Mouse (Mus musculus): ENCODE measurements around the gene Macrod1. TPM values are rescaled to one million over a fixed set of nuclear protein-coding genes. Genes with fewer than 3 reads are reported as not detected.
A peak's percentile ranks its signal among the peaks of the same experiment; 100 is the strongest.

Macrod1 gene
- polyA plus RNA-seq, 1 experiment from 2014 or later, result 8.3 TPM

DNA sequence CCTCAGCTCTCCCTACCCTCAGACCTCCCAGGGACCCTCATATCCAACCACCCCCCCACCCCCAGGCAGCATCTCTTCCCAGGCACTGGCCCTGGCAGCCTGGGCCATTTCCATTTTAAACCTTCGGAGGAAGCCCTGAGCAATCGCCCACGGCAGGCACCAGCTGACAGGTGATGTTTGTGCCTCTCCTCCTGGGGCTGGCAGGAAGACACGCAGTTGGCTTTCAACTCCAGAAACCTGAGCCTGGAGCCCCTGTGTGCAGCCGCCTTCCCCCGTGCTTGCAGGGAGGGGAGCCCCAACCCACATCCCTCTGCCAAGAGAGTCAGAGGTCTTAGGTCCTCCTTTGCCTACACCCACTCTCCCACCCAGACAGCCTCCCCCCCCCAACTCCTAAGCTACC, 107.6 kb downstream of the Macrod1 start:
- H3K9ac ChIP-seq (replicated peaks; ENCODE audit: low read depth, low read length), result no peak overlapping the region
- no peak overlapping the region for H3K27ac ChIP-seq (ENCODE audit: low read length)
- WGBS, result 8% methylated on average over 6 of the region's 6 CpGs
- H3K36me3 ChIP-seq (ENCODE audit: control insufficient read depth, insufficient read depth, low read length), result no peaks in the 10 kb centered on the region
- no peaks in the 10 kb centered on the region; the same call in 1 of the 2 replicates for H3K27me3 ChIP-seq (ENCODE audit: control insufficient read depth, insufficient read depth, low read length)
- peak overlapping the region; percentile 98 for H3K4me2 ChIP-seq (replicated peaks; ENCODE audit: low read depth, low read length)
- ATAC-seq (ENCODE audit: insufficient number of reproducible peaks, insufficient read depth, low FRiP score, low read depth), result no peak
- H3K9me3 ChIP-seq (ENCODE audit: control insufficient read depth, low read depth, low read length), result no peaks in the 10 kb centered on the region
- H3K4me1 ChIP-seq (ENCODE audit: control insufficient read depth, insufficient read depth, low read length), result peaks cover 21% of the 10 kb centered on the region
- peak overlapping the region; percentile 64; the same call in 1 of the 2 replicates for H3K4me3 ChIP-seq (ENCODE audit: low read depth, low read length)

DNA sequence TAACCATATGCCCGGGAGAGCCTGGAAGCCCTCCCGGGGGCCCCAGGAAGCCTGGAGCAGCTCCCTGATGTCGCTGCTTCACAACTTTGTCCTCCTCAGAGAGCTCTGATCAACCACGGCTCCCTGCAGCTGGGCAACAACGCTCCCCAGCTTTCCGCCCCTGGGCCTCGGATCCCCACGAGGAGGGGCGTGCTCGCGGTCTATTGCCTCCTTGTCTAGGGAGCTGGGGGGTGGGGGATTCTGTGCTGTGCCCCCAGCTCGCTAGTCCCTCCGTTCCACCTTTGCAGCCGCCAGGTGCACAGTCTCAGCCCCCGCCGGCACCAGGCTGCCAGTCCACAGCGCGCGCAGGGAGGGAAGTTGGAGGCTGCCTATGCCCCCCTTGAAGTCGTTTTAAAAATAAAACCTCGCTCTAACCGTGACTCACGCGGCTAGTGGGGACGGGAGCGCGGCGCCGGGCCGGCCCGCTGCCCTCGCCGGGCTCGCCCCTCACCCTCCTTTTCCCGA, 108.3 kb downstream of the Macrod1 start:
- peak overlapping the region; percentile 61 for H3K9ac ChIP-seq (replicated peaks; ENCODE audit: low read depth, low read length)
- H3K36me3 ChIP-seq (ENCODE audit: control insufficient read depth, insufficient read depth, low read length), result no peaks in the 10 kb centered on the region
- H3K4me2 ChIP-seq (replicated peaks; ENCODE audit: low read depth, low read length), result peak overlapping the region; percentile 98
- no peak overlapping the region for H3K27ac ChIP-seq (ENCODE audit: low read length)
- H3K9me3 ChIP-seq (ENCODE audit: control insufficient read depth, low read depth, low read length), result no peaks in the 10 kb centered on the region
- no peaks in the 10 kb centered on the region; the same call in 1 of the 2 replicates for H3K27me3 ChIP-seq (ENCODE audit: control insufficient read depth, insufficient read depth, low read length)
- WGBS, result 1% methylated on average over 34 of the region's 35 CpGs
- peaks cover 21% of the 10 kb centered on the region for H3K4me1 ChIP-seq (ENCODE audit: control insufficient read depth, insufficient read depth, low read length)
- ATAC-seq (ENCODE audit: insufficient number of reproducible peaks, insufficient read depth, low FRiP score, low read depth), result no peak
- peak overlapping the region; percentile 64 for H3K4me3 ChIP-seq (ENCODE audit: low read depth, low read length)

DNA sequence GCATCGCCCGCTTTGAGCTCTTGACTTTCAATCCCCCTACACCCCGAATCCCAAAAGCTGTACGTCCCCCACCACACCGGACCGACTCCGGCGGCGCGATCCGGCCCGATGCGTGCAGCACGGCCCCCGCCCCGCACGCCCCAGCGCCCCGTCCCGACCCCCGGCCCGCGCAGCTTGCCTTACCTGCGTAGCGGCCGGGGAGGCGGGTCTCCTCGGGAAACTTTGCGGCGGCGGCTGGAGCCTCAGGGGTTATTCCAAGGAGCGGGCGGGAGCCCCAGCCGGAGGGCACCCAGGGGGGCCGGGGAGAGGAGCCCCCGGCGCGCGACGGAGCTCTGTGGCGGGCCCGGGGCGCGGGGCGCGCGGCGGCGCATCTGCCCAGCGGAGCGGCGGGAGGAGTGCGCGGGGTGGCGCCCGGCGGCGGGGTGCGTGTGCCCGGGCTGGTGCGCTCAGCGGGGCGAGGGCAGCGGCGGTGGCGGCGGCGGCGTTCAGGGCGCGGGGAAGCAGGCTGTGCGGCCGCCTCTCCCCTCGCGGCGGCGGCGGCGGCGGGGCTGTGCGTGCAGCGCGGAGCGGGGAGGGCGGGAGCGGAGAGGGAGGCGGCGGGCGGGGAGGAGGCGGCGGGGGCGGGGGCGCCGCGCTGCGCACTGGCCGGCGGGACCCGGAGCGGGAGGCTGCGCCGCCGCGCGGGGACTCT, 109.0 kb downstream of the Macrod1 start:
- ATAC-seq (ENCODE audit: insufficient number of reproducible peaks, insufficient read depth, low FRiP score, low read depth), result no peak; the same call in 1 of the 2 replicates
- Histone ChIP-seq H3K4me3 (ENCODE audit: low read depth, low read length) (peak overlapping the region; percentile 64), H3K9ac (replicated peaks; ENCODE audit: low read depth, low read length) (peak overlapping the region; percentile 61), H3K36me3 (ENCODE audit: control insufficient read depth, insufficient read depth, low read length) (no peaks in the 10 kb centered on the region), H3K4me2 (replicated peaks; ENCODE audit: low read depth, low read length) (peak overlapping the region; percentile 98), H3K9me3 (ENCODE audit: control insufficient read depth, low read depth, low read length) (no peaks in the 10 kb centered on the region), H3K27me3 (ENCODE audit: control insufficient read depth, insufficient read depth, low read length) (no peaks in the 10 kb centered on the region; the same call in 1 of the 2 replicates), H3K4me1 (ENCODE audit: control insufficient read depth, insufficient read depth, low read length) (peaks cover 14% of the 10 kb centered on the region; the same call in 1 of the 2 replicates), H3K27ac (ENCODE audit: low read length) (no peak overlapping the region)
- WGBS, result under 1% methylated on average over 61 of the region's 105 CpGs

DNA sequence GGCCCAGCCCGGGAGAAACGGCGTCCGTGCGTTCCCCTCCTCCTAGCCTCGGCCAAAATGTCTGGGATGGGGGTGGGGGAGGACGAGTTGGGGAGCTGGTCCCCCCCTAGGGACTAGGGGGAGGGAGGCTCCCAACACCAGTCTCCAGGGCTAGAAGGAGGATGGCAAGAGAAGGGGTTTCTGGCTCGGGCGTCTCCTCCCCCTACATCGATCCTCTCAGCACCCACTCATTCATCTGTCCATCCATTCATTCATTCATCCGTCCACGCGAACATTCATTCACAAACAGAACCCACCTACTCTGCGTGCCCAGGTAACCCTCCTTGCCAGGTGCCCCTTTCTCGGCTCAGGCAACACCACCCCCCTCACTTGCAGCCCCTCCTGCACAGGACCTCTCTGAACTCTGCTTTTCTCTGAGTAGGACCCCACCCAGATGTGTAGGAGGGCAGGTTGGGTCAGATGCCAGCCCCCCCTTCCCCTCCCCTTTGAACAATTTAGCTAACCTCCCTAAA, 109.6 kb downstream of the Macrod1 start:
- Histone ChIP-seq H3K36me3 (ENCODE audit: control insufficient read depth, insufficient read depth, low read length) (no peaks in the 10 kb centered on the region), H3K9ac (replicated peaks; ENCODE audit: low read depth, low read length) (peak overlapping the region; percentile 61), H3K4me3 (ENCODE audit: low read depth, low read length) (peak overlapping the region; percentile 64), H3K27ac (ENCODE audit: low read length) (no peak overlapping the region), H3K27me3 (ENCODE audit: control insufficient read depth, insufficient read depth, low read length) (no peaks in the 10 kb centered on the region; the same call in 1 of the 2 replicates), H3K4me1 (ENCODE audit: control insufficient read depth, insufficient read depth, low read length) (peaks cover 17% of the 10 kb centered on the region), H3K9me3 (ENCODE audit: control insufficient read depth, low read depth, low read length) (no peaks in the 10 kb centered on the region), H3K4me2 (replicated peaks; ENCODE audit: low read depth, low read length) (peak overlapping the region; percentile 98)
- ATAC-seq (ENCODE audit: insufficient number of reproducible peaks, insufficient read depth, low FRiP score, low read depth), result no peak; the same call in 1 of the 2 replicates
- WGBS, result 4% methylated on average over 14 of the region's 15 CpGs

DNA sequence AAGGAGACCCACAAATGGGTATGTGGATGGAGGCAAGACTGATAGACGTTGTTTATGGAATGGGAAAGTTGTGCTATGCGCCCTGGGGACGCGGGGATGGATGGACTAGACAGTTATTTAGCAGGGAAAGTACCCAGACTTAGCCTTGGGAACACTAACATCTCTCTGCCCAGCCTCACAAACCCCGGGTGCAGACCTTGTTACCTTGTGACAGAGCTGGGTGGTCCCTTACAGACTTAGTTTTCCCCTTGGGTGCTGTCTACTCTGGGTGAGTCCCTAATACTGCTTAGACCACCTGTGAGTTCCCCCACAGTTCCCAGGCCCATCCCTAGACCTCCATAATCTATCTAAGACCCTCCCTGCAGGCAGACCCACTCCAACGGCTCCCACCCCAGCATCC, 110.2 kb downstream of the Macrod1 start:
- Histone ChIP-seq H3K27ac (ENCODE audit: low read length) (no peak overlapping the region), H3K4me2 (replicated peaks; ENCODE audit: low read depth, low read length) (no peak overlapping the region), H3K4me3 (ENCODE audit: low read depth, low read length) (no peak overlapping the region), H3K9me3 (ENCODE audit: control insufficient read depth, low read depth, low read length) (no peaks in the 10 kb centered on the region), H3K27me3 (ENCODE audit: control insufficient read depth, insufficient read depth, low read length) (no peaks in the 10 kb centered on the region; the same call in 1 of the 2 replicates), H3K36me3 (ENCODE audit: control insufficient read depth, insufficient read depth, low read length) (no peaks in the 10 kb centered on the region), H3K9ac (replicated peaks; ENCODE audit: low read depth, low read length) (no peak overlapping the region), H3K4me1 (ENCODE audit: control insufficient read depth, insufficient read depth, low read length) (peaks cover 22% of the 10 kb centered on the region)
- WGBS, result 8% methylated on average over 6 of the region's 6 CpGs
- ATAC-seq (ENCODE audit: insufficient number of reproducible peaks, insufficient read depth, low FRiP score, low read depth), result no peak

DNA sequence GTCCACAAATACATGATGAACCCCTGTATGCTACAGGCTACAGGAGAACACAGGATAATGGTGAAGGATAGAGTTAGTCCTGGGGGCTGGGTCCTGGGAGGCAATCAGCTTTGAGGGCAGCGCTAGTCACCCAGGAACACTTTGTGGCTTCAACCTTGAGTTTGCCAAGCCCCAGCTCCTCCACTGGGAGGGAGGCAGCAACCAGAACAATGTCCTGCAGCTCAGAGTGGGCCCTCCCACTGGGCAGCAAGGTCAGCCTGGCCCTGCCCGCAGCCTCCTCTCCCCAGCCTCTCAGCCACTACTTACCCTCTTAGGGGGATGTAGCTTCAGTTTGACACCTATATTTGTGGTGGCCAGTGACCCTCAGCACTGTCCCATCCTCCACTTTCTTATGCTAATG, 111.8 kb downstream of the Macrod1 start:
- Histone ChIP-seq H3K4me3 (ENCODE audit: low read depth, low read length) (no peak overlapping the region), H3K27ac (ENCODE audit: low read length) (no peak overlapping the region), H3K36me3 (ENCODE audit: control insufficient read depth, insufficient read depth, low read length) (no peaks in the 10 kb centered on the region), H3K9ac (replicated peaks; ENCODE audit: low read depth, low read length) (no peak overlapping the region), H3K27me3 (ENCODE audit: control insufficient read depth, insufficient read depth, low read length) (no peaks in the 10 kb centered on the region; the same call in 1 of the 2 replicates), H3K4me1 (ENCODE audit: control insufficient read depth, insufficient read depth, low read length) (peaks cover 29% of the 10 kb centered on the region), H3K9me3 (ENCODE audit: control insufficient read depth, low read depth, low read length) (no peaks in the 10 kb centered on the region), H3K4me2 (replicated peaks; ENCODE audit: low read depth, low read length) (no peak overlapping the region)
- no peak for ATAC-seq (ENCODE audit: insufficient number of reproducible peaks, insufficient read depth, low FRiP score, low read depth)
- 48% methylated on average over 2 of the region's 2 CpGs for WGBS

DNA sequence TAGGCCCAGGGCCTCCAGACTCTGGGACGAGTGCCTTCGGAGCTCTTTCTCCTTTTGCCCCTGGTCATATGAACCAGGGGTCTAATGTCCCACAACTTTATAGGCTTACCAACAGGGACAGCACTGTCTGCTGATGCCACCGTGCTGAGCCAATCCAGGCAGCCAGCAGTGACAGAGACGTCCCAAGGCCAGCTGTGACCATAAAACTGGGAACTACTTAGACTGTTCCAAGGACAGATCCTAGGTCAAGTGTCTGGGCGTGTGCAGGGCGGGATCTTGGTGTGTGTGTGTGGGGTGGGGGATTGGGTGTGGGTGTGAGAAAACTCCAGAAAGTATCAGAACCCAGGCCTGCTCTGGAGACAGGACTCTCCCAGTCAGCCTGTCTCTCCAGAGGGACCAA, 114.3 kb downstream of the Macrod1 start:
- Histone ChIP-seq H3K9ac (replicated peaks; ENCODE audit: low read depth, low read length) (no peak overlapping the region), H3K4me2 (replicated peaks; ENCODE audit: low read depth, low read length) (no peak overlapping the region), H3K27me3 (ENCODE audit: control insufficient read depth, insufficient read depth, low read length) (no peaks in the 10 kb centered on the region; the same call in 1 of the 2 replicates), H3K36me3 (ENCODE audit: control insufficient read depth, insufficient read depth, low read length) (no peaks in the 10 kb centered on the region), H3K4me3 (ENCODE audit: low read depth, low read length) (no peak overlapping the region), H3K4me1 (ENCODE audit: control insufficient read depth, insufficient read depth, low read length) (peaks cover 21% of the 10 kb centered on the region), H3K9me3 (ENCODE audit: control insufficient read depth, low read depth, low read length) (no peaks in the 10 kb centered on the region), H3K27ac (ENCODE audit: low read length) (no peak overlapping the region)
- WGBS, result 68% methylated on average over 6 of the region's 6 CpGs
- ATAC-seq (ENCODE audit: insufficient number of reproducible peaks, insufficient read depth, low FRiP score, low read depth), result no peak

DNA sequence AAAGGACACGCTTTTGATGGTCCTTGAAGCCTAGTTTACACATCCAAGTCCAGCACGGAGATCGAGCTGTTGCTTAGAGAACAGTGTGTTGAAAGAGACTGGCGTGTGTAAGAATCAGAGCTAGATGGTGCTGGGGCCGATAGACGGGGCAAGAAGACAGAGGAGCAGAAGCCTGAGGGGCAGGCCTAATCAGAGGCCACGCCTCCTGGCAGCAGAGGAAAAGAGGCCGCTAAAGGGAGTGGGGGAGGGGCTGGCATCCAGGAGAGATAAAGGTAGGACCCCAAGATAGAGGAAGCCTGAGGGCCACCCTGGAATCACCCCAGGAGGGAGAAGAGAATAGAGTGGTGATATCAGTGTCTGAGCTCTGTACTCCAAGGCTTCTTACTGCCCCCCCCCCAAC, 114.8 kb downstream of the Macrod1 start:
- Histone ChIP-seq H3K4me2 (replicated peaks; ENCODE audit: low read depth, low read length) (no peak overlapping the region), H3K4me1 (ENCODE audit: control insufficient read depth, insufficient read depth, low read length) (peaks cover 24% of the 10 kb centered on the region), H3K9me3 (ENCODE audit: control insufficient read depth, low read depth, low read length) (no peaks in the 10 kb centered on the region), H3K27me3 (ENCODE audit: control insufficient read depth, insufficient read depth, low read length) (no peaks in the 10 kb centered on the region; the same call in 1 of the 2 replicates), H3K9ac (replicated peaks; ENCODE audit: low read depth, low read length) (no peak overlapping the region), H3K36me3 (ENCODE audit: control insufficient read depth, insufficient read depth, low read length) (no peaks in the 10 kb centered on the region), H3K27ac (ENCODE audit: low read length) (no peak overlapping the region), H3K4me3 (ENCODE audit: low read depth, low read length) (no peak overlapping the region)
- WGBS, result 14% methylated on average over 8 of the region's 8 CpGs
- ATAC-seq (ENCODE audit: insufficient number of reproducible peaks, insufficient read depth, low FRiP score, low read depth), result no peak
